In the genomic region with DNA sequence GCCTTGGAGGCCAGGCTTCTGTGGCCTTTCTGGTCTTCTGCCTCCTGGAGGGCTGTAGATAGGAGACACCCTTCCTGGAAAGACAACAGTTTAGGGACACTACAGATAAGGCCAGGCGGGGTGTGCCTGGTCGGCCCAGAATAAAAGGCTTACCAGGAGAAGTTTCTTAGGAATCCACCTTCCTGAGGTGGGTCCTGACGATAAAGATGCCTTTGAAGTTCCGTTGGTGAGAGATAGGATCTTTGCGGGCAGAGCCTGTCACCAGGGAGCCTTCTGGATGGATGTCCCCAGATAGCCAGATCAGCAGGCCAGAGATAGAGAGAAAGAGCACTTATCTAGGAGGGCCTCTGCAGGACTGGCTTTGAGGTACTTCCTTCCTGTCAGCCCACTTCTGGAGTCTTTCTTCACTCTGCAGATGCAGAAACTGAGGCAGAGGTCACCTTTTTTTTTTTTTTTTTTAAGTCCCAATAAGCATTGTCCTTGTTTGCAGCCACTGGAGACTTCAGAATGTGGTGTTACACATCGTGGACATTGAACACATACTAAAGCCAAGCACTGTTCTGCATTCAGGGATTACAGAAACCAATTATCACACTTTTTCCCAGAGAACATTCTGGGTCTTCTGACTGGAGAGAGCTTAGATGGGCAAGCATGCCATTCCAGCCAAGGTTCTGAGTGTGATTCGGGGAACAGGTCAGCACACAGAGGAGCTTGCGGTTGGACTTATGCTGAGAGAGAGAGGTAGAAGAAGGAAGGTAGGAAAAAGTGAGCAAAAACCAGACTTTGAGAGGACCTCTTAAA, we compare ENCODE assay signal across 1 mouse cellular context.
TF ChIP-seq lines count a peak whose summit lies in the region.

No protein-coding gene starts in this region.

TF ChIP-seq in MEL, 35 proteins besides CTCF, POLR2A, EP300 and RAD21 (continued from another document):
- TF ChIP-seq SMC3 (IDR thresholded peaks at IDR 0.05; ENCODE audit: low read depth, low read length) (peak; percentile 29; the same call in 1 of the 2 replicates), USF1 (IDR thresholded peaks at IDR 0.05; ENCODE audit: low read depth, low read length) (no peak; the same call in 1 of the 2 replicates), MXI1 (IDR thresholded peaks at IDR 0.05; ENCODE audit: low read depth, low read length) (0 out of 2 replicates have a peak, but pooled peaks have one; percentile 35), GABPA (IDR thresholded peaks at IDR 0.05; ENCODE audit: low read depth, low read length) (no peak; the same call in 1 of the 2 replicates), MEF2A (IDR thresholded peaks at IDR 0.05; ENCODE audit: extremely low read depth, insufficient replicate concordance, low read depth, low read length, poor library complexity, severe bottlenecking) (0 out of 2 replicates have a peak, but pooled peaks have one; percentile 87), ZC3H11A (IDR thresholded peaks at IDR 0.05; ENCODE audit: low read depth, low read length) (no peak; the same call in none of the 2 replicates), ETS1 (IDR thresholded peaks at IDR 0.05; ENCODE audit: low read depth, low read length) (peak; percentile 96), JUND (IDR thresholded peaks at IDR 0.05; ENCODE audit: low read depth, low read length) (peak; percentile 96), TCF12 (IDR thresholded peaks at IDR 0.05; ENCODE audit: low read depth, low read length) (peak; percentile 99), MAX (IDR thresholded peaks at IDR 0.05; ENCODE audit: low read length) (peak; percentile 65), SIN3A (IDR thresholded peaks at IDR 0.05; ENCODE audit: low read length) (peak; percentile 100), MYC (IDR thresholded peaks at IDR 0.05; ENCODE audit: low read depth, low read length) (peak; percentile 68), MAZ (IDR thresholded peaks at IDR 0.05; ENCODE audit: low read depth, low read length) (peak; percentile 97), POLR2AphosphoS2 (IDR thresholded peaks at IDR 0.05; ENCODE audit: low read length) (peak; percentile 94), MYB (IDR thresholded peaks at IDR 0.05; ENCODE audit: low read depth, low read length) (peak; percentile 99), BHLHE40 (IDR thresholded peaks at IDR 0.05; ENCODE audit: borderline replicate concordance, low read depth, low read length) (peak; percentile 80), USF2 (IDR thresholded peaks at IDR 0.05; ENCODE audit: borderline replicate concordance in 1 of 2, insufficient read depth in 1 of 2, low read depth in 1 of 2, low read length in 2 of 2) (no peak), HCFC1 (IDR thresholded peaks at IDR 0.05; ENCODE audit: low read depth, low read length) (peak; percentile 65), TAL1 (IDR thresholded peaks at IDR 0.05; ENCODE audit: low read length) (peak; percentile 95), ELF1 (IDR thresholded peaks at IDR 0.05; ENCODE audit: low read depth, low read length) (peak; percentile 68), RCOR1 (IDR thresholded peaks at IDR 0.05; ENCODE audit: low read depth, low read length) (peak; percentile 86), ZMIZ1 (IDR thresholded peaks at IDR 0.05; ENCODE audit: low read depth, low read length) (peak; percentile 88), CHD2 (IDR thresholded peaks at IDR 0.05; ENCODE audit: low read length) (peak; percentile 71; the same call in 1 of the 2 replicates), NELFE (IDR thresholded peaks at IDR 0.05; ENCODE audit: low read depth, low read length) (peak; percentile 42), E2F4 (IDR thresholded peaks at IDR 0.05; ENCODE audit: borderline replicate concordance, low read depth, low read length) (peak; percentile 78; the same call in 1 of the 2 replicates), GATA1 (IDR thresholded peaks at IDR 0.05; ENCODE audit: low read depth, low read length) (peak; percentile 100), UBTF (IDR thresholded peaks at IDR 0.05; ENCODE audit: borderline replicate concordance, insufficient read depth, low read depth, low read length) (no peak), CHD1 (IDR thresholded peaks at IDR 0.05; ENCODE audit: low read depth, low read length) (peak; percentile 92; the same call in 1 of the 2 replicates), KAT2A (conservative IDR thresholded peaks at IDR 0.05; ENCODE audit: low read depth, low read length) (peak; percentile 65), POLR2AphosphoS5 (IDR thresholded peaks at IDR 0.05; ENCODE audit: borderline replicate concordance, low read depth, low read length) (no peak), NRF1 (IDR thresholded peaks at IDR 0.05; ENCODE audit: insufficient read depth, low read depth, low read length, poor library complexity, severe bottlenecking) (no peak), ZNF384 (IDR thresholded peaks at IDR 0.05; ENCODE audit: low read depth, low read length) (peak; percentile 98), ZKSCAN1 (IDR thresholded peaks at IDR 0.05; ENCODE audit: low read depth, low read length) (peak; percentile 10; the same call in 1 of the 2 replicates)
